Mouse (Mus musculus) heart, postnatal 14 days (tissue): ENCODE results near the gene Ptch2. TPM values are rescaled to one million over a fixed set of nuclear protein-coding genes. Genes with fewer than 3 reads are reported as not detected.
A peak's percentile ranks its signal among the peaks of the same experiment; 100 is the strongest.

Source experiments
- DNase-seq, 2 experiments: peaks; one replicate each; pipeline ENCODE4 v3.0.0; 2021 to 2022
- intact Hi-C: fragments of 180-260 bp; cut with DNase I; formaldehyde crosslinking; loops from one replicate; pipeline ENCODE4 v1.15.1; 2025
- total RNA-seq, 2 experiments: library from RNA; stranded (reverse); gene quantifications; 2 replicates each; pipeline ENCODE4 v1.2.3; 2021

Ptch2 gene
- total RNA-seq, 2 experiments from 2014 or later: 1.5 to 1.7 TPM

DNA sequence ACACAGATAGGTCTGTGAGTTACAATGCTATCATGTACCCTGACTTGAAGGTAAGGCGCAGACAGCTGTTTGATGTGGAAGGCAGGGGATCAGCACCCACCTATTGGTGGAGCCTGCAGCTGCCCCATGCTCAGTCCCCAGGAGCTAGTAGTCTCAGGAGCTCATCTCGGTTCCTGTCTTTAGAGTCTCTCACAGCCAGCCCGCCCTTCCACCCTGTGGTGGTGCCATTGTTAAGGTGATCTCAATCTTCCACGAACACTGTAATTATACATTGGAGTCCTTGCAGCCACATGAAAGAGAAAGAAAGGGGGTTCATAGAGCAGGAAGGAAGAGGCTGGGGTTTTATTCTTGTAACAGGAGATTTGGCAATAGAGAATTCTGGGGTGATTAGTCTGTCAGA is 4.2 kb downstream of the Ptch2 start:
- no peak for DNase-seq
- intact Hi-C loops: loop anchor here (2.0 kb wide), 1 partner anchor 21 kb away; no protein-coding TSS in a partner anchor

DNA sequence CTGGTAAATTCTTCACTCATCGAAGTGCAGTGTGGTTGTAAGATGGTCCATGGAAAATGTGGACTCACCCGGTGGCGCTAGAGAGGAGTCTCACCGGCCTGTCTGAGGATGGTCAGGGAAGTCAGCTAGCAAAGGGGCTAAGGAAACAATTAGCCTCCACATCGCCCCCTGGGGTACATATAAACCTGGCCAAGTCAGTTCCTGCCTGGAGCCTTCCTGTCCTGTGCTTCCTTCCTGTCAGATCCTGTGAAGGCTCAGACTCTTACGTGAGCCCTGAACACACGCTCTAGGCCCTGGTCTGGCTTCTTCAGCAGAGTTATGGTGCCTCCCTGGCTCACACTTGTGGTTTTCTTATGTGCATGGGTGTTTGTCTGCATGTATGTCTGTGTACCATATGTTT is 5.3 kb downstream of the Ptch2 start:
- peak; percentile 49 to 64 for DNase-seq
- intact Hi-C loops: loop anchor here (2.0 kb wide), 1 partner anchor 20 kb away; no protein-coding TSS in a partner anchor

DNA sequence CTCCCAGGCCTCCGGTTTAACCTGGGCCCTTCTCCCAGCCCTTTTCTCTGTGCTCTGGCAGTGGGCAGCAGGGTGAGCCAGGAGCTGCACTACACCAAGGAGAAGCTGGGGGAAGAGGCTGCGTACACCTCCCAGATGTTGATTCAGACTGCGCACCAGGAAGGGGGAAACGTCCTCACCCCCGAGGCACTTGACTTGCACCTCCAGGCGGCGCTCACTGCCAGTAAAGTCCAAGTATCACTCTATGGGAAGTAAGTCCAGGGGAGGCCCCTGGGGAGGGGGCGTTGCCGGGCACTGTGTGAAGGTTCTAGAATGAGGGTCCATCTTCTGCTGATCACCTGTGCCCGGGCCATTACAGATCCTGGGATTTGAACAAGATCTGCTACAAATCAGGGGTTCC is 8.8 kb downstream of the Ptch2 start:
- intact Hi-C loops: no loop called here
- DNase-seq: no peak

DNA sequence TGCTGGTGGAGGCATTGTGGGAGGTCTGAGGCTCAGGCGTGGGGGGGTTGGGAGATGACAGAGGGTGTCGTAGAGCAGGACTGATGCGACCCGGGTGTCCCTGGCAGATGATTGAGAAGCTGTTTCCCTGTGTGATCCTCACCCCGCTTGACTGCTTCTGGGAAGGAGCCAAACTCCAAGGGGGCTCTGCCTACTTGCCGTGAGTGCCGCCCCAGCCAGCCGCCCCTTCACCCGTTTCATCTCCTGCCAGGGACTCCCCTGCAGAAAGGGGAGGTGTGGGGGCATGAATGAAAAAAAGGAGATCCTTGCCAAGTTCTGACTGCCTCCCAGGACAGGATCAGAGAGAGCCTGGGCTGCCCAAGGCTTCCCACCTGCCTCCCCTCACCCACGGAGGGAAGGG is 9.3 kb downstream of the Ptch2 start:
- intact Hi-C loops: no loop called here
- DNase-seq: no peak

DNA sequence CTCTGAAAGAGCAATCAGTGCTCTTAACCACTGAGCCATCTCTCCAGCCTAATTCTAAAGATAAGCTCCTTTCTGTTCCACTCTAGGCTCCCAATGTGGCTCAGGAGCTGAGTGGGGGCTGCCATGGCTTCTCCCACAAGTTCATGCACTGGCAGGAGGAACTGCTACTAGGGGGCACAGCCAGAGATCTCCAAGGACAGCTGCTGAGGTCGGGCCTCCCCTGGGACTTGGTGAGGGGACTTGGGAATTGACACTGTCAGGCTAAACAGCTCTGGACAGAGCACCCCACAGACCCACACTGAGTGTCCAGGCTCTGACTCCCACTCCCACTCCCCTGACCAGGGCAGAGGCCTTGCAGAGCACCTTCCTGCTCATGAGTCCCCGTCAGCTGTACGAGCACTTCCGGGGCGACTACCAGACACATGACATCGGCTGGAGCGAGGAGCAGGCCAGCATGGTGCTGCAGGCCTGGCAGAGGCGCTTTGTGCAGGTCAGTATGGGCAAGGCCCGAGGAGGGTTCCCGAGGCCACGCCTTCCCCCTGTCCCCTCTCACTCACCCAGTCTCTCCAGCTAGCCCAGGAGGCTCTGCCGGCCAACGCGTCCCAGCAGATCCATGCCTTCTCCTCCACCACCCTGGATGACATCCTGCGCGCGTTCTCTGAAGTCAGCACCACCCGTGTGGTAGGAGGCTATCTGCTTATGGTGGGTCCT is 12.1 kb downstream of the Ptch2 start:
- intact Hi-C loops: no loop called here
- DNase-seq: no peak

DNA sequence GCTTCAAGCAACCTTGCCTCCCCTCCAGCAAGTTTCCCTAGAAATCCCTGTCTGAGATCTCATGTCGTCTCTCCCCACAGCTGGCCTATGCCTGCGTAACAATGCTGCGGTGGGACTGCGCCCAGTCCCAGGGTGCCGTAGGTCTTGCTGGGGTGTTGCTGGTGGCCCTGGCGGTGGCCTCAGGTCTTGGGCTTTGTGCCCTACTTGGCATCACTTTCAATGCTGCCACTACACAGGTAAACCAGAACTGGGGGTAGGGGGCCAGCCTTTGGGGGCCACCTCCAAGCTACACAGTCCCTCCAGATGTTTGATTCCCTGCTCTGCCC is 12.6 kb downstream of the Ptch2 start:
- no peak for DNase-seq
- intact Hi-C loops: no loop called here

DNA sequence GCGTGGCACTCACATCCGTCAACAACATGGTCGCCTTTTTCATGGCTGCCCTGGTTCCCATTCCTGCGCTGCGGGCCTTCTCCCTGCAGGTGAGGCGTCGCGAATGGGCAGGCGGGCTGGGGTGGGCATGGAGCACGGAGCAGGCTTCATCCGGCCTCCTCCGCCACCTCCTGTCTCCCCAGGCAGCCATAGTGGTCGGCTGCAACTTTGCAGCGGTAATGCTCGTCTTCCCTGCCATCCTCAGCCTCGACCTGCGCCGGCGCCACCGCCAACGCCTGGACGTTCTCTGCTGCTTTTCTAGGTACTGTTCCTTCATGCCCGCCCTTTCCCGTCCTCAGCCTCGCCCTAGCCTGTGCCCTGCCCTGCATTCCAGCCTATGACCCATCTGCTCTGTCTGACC is 13.5 kb downstream of the Ptch2 start:
- intact Hi-C loops: no loop called here

DNA sequence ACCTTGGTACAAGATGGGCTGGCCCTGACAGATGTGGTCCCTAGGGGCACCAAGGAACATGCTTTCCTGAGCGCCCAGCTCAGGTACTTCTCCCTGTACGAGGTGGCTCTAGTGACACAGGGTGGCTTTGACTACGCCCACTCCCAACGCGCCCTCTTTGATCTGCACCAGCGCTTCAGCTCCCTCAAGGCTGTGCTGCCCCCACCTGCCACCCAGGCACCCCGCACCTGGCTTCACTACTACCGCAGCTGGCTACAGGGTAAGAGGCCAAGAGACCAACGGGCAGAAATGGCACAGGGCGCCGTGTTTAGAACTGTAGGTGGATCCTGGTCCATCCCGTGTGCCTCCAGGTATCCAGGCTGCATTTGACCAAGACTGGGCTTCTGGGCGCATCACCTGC is 14.4 kb downstream of the Ptch2 start:
- intact Hi-C loops: no loop called here
- no peak for DNase-seq

More for the DNA sequence above, 13.5 kb downstream of the Ptch2 start:
- no peak for DNase-seq

DNA sequence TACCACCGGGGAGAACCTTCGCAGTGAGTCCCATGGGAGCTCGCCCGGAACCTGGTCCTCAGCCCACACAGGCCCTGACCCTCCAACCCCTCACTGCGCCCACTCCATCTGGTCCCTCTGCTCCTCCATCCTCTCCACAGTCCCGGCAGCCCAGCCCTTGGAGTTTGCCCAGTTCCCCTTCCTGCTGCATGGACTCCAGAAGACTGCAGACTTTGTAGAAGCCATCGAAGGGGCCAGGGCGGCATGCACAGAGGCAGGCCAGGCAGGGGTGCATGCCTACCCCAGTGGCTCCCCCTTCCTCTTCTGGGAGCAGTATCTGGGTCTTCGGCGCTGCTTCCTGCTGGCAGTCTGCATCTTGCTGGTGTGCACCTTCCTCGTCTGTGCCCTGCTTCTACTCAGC is 15.1 kb downstream of the Ptch2 start:
- intact Hi-C loops: no loop called here
- no peak for DNase-seq

DNA sequence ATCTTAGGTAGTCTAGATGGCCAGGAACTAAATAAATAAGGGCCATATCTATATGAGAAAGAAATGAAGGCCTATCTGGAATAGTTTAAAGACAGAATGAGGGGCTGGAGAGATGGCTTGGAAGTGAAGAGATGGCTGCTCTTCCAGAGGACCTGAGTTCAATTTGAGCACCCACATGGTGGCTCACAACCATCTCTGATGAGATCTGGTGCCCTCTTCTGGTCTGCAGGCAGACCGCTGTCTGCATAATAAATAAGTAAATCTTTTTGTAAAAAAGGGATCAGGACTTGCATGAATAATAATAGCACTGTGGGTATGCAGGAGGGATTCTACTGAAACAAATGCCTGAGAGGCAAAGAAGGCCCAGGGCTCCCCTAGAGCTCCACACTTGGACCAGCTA is 17.4 kb downstream of the Ptch2 start:
- no peak for DNase-seq
- intact Hi-C loops: no loop called here

DNA sequence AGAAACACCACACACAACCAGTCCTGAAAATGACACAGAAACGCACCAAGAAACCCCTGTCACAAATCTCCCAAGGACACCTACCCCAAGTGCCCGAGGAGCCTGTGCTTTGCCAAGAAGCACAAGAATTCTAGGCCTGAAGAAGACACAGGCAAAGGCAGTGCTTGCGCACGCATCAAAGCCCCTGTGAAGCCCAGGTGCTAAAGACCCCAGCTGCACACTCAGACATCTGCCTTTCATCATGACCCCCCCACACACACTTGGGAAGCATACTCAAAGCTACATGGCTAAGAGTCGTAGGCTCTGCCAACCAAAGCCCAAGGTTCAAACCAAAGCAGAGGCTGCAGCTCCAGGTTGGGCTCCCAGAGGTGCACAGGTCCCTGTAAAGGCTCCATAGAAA is 19.7 kb downstream of the Ptch2 start:
- intact Hi-C loops: no loop called here
- no peak for DNase-seq

DNA sequence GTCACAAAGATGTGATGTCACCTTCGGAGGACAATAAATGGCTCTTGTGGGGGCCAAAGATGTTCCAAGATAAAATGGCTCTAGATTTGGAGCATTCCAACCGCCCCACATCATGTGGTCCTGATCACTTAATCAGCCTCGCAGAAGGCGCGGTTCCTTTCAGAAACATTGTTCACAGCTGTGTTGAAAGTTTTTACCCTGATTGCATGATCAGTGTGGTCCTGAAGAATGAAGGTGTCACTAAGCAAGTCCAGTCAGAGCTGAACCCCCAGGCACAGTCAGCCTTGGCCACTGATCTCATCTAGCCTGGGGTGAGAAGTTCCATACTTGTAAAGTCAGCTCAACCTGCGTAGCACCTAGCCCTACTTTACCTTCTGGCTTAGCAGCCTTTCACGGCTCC is 22.1 kb downstream of the Ptch2 start:
- DNase-seq: no peak
- intact Hi-C loops: no loop called here

DNA sequence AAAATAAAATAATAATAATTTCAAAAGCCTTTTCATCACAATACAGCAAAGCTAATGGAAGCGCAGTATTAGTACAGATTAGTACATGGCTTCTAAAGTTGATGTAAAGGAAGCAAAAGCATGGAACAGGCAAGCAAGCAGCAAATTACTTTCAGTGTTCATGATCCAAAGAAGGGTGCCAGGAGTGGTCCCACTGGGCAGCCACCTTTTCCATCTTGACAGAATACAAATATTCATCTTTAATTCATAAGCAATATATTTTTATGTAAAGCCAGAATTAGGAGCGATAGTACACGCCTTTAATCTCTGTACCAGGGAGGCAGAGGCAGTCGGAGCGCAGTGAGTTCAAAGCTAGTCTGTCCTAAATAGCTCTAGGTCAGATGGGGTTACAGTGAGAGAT is 23.8 kb downstream of the Ptch2 start:
- DNase-seq: no peak
- intact Hi-C loops: loop anchor here (2.0 to 10.0 kb wide), 4 partner anchors 19 to 405 kb away; no protein-coding TSS in a partner anchor

DNA sequence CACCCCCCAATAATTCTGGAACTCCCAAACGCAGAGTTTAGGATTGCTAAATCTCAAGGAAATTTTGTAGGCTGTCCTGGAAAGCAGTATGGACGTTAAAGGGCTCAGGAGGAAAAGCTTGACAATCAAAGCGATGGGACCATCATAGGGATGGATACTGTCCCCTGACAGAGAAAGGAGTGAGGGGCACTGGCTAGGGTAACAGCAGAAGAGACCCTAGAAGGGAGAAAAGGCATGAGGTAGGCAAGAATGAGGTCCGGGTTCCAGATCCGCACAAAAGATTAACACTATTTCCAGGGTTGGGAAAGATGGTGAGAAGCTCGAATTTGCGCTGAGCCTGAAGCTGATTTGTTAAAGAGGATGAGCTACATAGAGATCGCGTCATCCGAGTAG is 24.2 kb downstream of the Ptch2 start:
- intact Hi-C loops: loop anchor here (2.0 to 10.0 kb wide), 4 partner anchors 19 to 405 kb away; no protein-coding TSS in a partner anchor
- DNase-seq: no peak

DNA sequence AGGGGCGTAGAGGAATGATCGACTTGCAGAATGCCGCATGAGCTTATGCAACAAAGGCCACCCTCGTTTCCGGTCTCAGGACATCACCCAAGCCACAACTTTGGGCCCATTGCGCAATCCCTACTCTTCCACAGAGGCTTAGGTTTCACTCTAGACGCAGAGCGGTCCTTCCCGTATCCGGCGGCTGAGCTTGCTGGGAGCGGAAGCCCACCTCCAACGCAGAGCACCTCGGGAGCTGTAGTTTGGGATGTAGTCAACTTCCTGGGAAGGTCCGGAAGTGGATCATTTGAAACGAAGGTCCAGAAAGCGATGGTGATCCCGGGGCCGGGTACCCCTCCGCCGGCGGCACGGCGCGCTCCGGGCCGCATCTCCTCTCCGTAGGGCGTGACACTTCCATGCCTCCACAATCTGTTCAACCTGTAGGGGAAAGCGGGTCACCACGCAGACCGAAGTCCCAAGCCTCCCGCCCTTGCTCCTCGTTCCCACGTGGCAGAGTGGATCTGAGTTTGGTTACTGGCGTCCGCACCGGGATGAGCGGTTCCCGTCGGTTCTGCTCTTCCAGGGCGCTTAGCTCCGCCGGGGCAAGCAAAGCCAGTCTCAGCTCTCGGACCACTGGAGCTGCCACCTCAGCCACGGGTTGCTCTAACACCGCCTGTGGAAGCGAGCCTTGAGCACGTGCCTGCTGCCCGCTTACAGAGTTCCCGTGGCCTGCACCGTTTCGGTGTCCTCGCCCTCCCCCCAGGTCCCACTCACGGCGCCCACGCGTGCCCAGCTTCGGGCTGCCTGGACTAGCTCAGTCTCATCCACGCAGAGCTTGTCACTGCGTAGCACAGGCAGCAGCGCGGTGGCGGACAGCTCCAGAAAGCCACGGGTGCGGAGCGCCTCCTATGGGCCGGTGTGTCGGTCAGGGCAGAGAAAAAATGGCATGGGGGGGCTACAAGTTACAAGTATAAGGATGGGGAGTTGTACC is 24.9 kb downstream of the Ptch2 start:
- peak; percentile 92 to 93 for DNase-seq
- intact Hi-C loops: loop anchor here (2.0 to 10.0 kb wide), 4 partner anchors 20 to 406 kb away; no protein-coding TSS in a partner anchor

DNA sequence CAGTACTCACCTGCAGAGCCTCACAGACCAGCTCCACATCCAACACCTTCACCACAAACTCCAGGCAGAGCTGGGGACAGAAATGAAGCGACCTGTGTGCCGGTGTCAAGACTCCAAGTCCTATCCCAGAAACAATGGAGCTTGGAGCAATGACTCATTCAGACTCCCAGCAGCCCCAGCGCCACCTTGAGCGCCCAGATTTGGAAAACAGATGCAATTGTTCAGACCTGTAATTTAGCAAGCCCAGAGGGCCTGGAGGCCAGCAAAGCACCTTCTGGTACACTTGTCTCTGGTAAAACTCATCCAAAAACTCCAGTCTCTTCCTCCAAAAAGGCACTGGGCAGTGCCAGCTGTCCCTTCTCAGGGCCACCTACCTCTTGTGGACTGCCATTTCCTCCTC is 26.3 kb downstream of the Ptch2 start:
- no peak for DNase-seq
- intact Hi-C loops: loop anchor here (5.0 to 10.0 kb wide), 2 partner anchors 120 to 407 kb away; no protein-coding TSS in a partner anchor

DNA sequence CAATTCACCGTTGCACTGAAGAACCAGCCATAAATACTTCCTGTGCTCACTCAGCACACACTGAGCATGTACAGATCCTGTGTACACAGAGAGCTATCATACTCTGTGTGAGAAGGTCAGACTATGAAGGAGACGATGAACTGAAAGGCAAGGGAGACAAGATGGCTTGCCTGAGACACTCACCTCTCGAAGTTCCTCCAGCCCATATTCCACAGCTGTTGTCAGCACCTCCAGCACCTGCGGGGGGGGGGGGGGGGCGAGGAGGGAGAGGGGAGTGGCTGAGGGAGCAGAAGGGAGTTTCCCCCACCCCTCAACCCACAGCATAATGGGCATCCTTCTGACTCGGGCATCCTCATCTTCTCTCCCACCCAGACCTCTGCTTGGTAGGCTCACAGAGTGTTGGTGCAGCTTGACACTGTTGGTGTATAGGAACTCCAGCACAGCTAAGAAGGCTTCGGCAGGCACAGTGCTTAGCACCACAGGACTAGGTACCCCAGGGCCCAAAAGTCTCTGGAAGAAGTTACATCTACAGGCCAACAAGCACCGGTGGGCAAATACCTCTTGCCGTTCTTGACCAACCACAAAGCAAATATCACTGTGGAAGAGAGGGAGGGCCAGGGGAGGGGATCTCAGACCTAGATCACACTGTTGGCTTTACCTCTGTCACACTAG is 27.8 kb downstream of the Ptch2 start:
- no peak for DNase-seq
- intact Hi-C loops: loop anchor here (5.0 to 10.0 kb wide), 2 partner anchors 121 to 409 kb away; no protein-coding TSS in a partner anchor

DNA sequence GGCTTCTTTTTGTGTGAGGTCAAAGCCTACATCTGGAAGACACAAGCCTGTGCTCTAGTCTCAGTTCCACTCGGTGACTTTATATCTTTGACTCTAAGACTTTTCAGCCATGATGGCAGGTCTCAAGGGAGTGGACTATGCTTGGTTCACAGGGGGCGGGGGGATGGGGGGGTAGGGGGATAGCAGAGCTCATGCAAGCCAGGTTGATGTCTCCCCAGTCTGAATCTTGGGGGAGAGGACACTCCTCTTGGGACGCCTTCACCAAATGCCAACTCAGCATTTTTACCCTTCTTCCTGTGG is 28.3 kb downstream of the Ptch2 start:
- intact Hi-C loops: loop anchor here (5.0 to 10.0 kb wide), 2 partner anchors 122 to 409 kb away; no protein-coding TSS in a partner anchor
- DNase-seq: no peak

DNA sequence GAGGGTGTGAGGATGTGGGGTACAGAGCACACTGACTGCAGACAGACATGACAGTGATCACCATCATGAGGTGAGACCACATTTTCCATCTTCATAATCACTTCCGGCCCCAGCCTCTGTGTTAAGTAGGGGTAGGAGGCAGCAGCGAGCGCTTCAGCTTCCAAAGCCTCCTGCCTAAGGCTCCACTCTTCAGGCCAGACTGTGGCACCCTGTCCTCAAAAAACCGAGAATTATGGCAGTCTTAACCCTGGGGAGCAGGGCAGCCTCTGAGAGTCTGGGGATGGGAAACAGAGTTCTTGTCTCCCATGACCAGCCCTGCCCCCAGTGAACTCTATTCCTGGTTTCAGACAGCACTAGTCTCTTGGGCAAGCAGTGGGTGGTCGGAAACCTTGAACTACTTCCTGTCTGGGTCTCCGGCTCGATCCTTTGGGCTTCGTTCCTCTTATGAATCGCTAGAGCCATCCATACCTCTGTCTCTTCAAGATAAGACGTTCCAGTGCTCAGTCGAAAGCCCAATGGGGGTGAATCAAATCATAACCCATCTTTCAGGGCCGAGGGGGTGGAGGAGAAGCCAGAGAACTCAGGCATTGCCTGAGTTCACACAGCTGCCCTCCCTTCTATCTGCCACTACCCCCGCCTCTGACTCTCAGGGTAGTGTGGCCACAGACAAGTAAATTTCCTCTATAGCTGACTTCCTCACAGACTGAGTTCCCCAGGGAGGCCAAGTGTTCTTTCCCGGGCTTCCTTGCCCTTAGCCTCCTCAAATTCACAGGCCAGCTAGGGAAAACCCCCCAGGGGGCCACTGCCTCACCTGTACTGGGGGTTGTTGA is 28.9 kb downstream of the Ptch2 start:
- DNase-seq: peak; percentile 53 to 60
- intact Hi-C loops: loop anchor here (5.0 to 10.0 kb wide), 2 partner anchors 122 to 410 kb away; no protein-coding TSS in a partner anchor
